Mouse (Mus musculus) embryonic fibroblast, embryonic 13.5 days (primary cell): ENCODE results near the gene Myo5c. TPM values are rescaled to one million over a fixed set of nuclear protein-coding genes. Genes with fewer than 3 reads are reported as not detected.
A peak's percentile ranks its signal among the peaks of the same experiment; 100 is the strongest.

Experiments
- H3K27ac ChIP-seq: 2 replicates; pipeline ENCODE4 v1.5.1; 2012; ENCODE audit warnings: low read length, control low read depth, inconsistent platforms; ENCODE audit not compliant: insufficient read depth
- H3K4me1 ChIP-seq: 2 replicates; pipeline ENCODE4 v1.6.1; 2011; ENCODE audit warnings: low read length; ENCODE audit not compliant: control insufficient read depth, insufficient read depth
- H3K4me3 ChIP-seq: 2 replicates; pipeline ENCODE4 v1.5.1; 2011; ENCODE audit warnings: mild to moderate bottlenecking, control low read depth, low read length; ENCODE audit not compliant: insufficient read depth
- CTCF ChIP-seq: IDR thresholded peaks from 2 replicates; pipeline ENCODE4 v1.5.1; 2011; ENCODE audit warnings: mild to moderate bottlenecking, control low read depth, low read length, moderate library complexity, borderline replicate concordance; ENCODE audit not compliant: insufficient read depth
- POLR2A ChIP-seq: IDR thresholded peaks from 2 replicates; pipeline ENCODE4 v1.6.1; 2011; ENCODE audit warnings: low read depth, mild to moderate bottlenecking, control low read depth, low read length, moderate library complexity
- polyA plus RNA-seq: library from polyadenylated mRNA; stranded (reverse); fragments of >200 nt; gene quantifications from 2 replicates; pipeline ENCODE4 v1.2.4, GENCODE M21; 2011; ENCODE audit warnings: low read depth; ENCODE audit not compliant: missing spikeins, insufficient read length

The Myo5c gene
- polyA plus RNA-seq, 1 experiment = 1.9 TPM

- Histone ChIP-seq H3K27ac (no peak overlapping the region), H3K4me3 (no peak overlapping the region), H3K4me1 (no peaks in the 10 kb centered on the region)
- TF ChIP-seq CTCF (no peak), POLR2A (no peak)
These were observed 72.5 kb downstream of the Myo5c start for GRCm38 (mm10) chr9:75304286-75304685.

GRCm38 (mm10) chr9:75306126-75306898 is 74.5 kb downstream of the Myo5c start, which contains the start of gene Gnb5:
Gene Gnb5 (plus strand): TSS chr9:75306288.
- Histone ChIP-seq H3K4me1 (no peaks in the 10 kb centered on the region), H3K27ac (no peak within 1 kb of the TSS), H3K4me3 (no peak within 1 kb of the TSS)
- no peak for TF ChIP-seq POLR2A
- no peak for TF ChIP-seq CTCF

- Histone ChIP-seq H3K4me1 (no peaks in the 10 kb centered on the region), H3K27ac (no peak overlapping the region), H3K4me3 (no peak overlapping the region)
- TF ChIP-seq POLR2A (no peak), CTCF (no peak)
These were observed 75.2 kb downstream of the Myo5c start for GRCm38 (mm10) chr9:75307015-75307414.

GRCm38 (mm10) chr9:75308621-75309020 is 76.8 kb downstream of the Myo5c start:
- Histone ChIP-seq H3K4me1 (no peaks in the 10 kb centered on the region), H3K4me3 (no peak overlapping the region), H3K27ac (no peak overlapping the region)
- no peak for TF ChIP-seq CTCF
- no peak for TF ChIP-seq POLR2A

GRCm38 (mm10) chr9:75312008-75312407 is 80.2 kb downstream of the Myo5c start:
- Histone ChIP-seq H3K4me3 (no peak overlapping the region), H3K4me1 (0 out of 2 replicates have a peak, but pooled peaks cover 3% of the 10 kb centered on the region), H3K27ac (no peak overlapping the region)
- TF ChIP-seq CTCF (peak; percentile 43; the same call in 1 of the 2 replicates), POLR2A (no peak)

GRCm38 (mm10) chr9:75313138-75313831 is 81.5 kb downstream of the Myo5c start:
- TF ChIP-seq CTCF (no peak), POLR2A (no peak)
- H3K27ac ChIP-seq = no peak overlapping the region
- H3K4me3 ChIP-seq = peak overlapping the region; percentile 10; the same call in 1 of the 2 replicates
- 0 out of 2 replicates have a peak, but pooled peaks cover 5% of the 10 kb centered on the region for H3K4me1 ChIP-seq

GRCm38 (mm10) chr9:75313832-75314516 is 82.2 kb downstream of the Myo5c start:
- peak overlapping the region; percentile 66 for H3K4me3 ChIP-seq
- H3K4me1 ChIP-seq = 0 out of 2 replicates have a peak, but pooled peaks cover 5% of the 10 kb centered on the region
- no peak for TF ChIP-seq CTCF
- peak; percentile 67 for TF ChIP-seq POLR2A
- H3K27ac ChIP-seq = peak overlapping the region; percentile 34; the same call in 1 of the 2 replicates

GRCm38 (mm10) chr9:75314517-75315105 is 82.8 kb downstream of the Myo5c start:
- peak overlapping the region; percentile 34; the same call in 1 of the 2 replicates for H3K27ac ChIP-seq
- 0 out of 2 replicates have a peak, but pooled peaks cover 5% of the 10 kb centered on the region for H3K4me1 ChIP-seq
- TF ChIP-seq CTCF (no peak), POLR2A (no peak)
- H3K4me3 ChIP-seq = peak overlapping the region; percentile 66

GRCm38 (mm10) chr9:75315238-75315637 is 83.4 kb downstream of the Myo5c start:
- H3K27ac ChIP-seq = no peak overlapping the region
- no peak overlapping the region for H3K4me3 ChIP-seq
- 0 out of 2 replicates have a peak, but pooled peaks cover 5% of the 10 kb centered on the region for H3K4me1 ChIP-seq

More at GRCm38 (mm10) chr9:75315238-75315637, 83.4 kb downstream of the Myo5c start:
- no peak for TF ChIP-seq POLR2A
- TF ChIP-seq CTCF = no peak
